Mouse (Mus musculus): ENCODE measurements around the gene Hdgfl3.

Gene Hdgfl3

DNA sequence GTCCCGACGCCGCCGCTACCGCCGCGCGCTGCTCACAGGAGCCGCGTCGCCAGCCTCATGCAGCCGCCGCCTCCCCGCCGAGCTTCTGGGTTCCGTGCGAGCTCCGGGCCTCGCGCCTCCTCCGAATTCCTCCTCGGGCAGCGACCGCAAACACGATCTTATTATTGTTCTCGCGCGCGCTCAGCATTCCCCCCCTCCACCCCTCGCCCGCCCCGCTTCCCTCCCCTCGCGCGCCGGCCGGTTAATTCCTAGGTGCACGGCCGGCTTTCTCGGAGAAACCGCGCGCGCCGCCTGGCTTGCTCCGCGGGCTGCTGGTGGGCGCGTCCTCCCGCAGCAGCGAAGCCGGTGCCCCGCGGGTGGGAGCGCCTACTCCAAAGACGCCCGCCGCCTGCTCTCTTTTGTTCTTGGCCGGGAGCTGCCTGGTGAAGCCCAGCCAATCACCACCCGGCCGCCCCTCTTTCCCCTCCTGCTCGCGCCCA lies at the start of gene Hdgfl3:
Gene Hdgfl3 (minus strand): TSS at position 207 of the 479 bp plus-strand sequence.
- peak; percentile 61 for DNase-seq (ENCODE audit: low read depth, low spot score)

DNA sequence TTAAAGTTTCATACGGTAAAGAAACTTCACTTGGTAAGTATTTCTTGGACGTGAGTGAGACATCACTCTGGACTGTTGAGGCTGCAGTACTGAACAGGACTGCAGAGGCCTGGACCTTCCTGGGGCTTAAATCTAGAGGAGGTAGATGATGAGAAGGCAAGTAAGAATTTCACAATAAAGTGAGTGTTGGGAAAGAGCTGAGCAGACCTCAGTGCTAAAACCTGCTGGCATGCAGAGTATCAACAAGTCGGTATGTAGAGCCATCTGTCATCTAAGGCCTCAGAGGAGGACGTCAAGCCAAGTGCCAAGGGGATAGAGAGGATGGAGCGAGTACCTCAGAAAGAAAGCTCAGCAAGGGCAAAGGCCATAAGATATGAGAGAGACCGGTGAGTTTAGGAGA lies 49.4 kb upstream of the Hdgfl3 start:
- DNase-seq (ENCODE audit: low read depth, low spot score), result no peak

GRCm38 (mm10) chr7:81978304-81978703 lies 44.0 kb upstream of the Hdgfl3 start:
- DNase-seq (ENCODE audit: low read depth, low spot score), result no peak

GRCm38 (mm10) chr7:81974616-81975015 lies 40.3 kb upstream of the Hdgfl3 start:
- no peak for DNase-seq (ENCODE audit: low read depth, low spot score)

DNA sequence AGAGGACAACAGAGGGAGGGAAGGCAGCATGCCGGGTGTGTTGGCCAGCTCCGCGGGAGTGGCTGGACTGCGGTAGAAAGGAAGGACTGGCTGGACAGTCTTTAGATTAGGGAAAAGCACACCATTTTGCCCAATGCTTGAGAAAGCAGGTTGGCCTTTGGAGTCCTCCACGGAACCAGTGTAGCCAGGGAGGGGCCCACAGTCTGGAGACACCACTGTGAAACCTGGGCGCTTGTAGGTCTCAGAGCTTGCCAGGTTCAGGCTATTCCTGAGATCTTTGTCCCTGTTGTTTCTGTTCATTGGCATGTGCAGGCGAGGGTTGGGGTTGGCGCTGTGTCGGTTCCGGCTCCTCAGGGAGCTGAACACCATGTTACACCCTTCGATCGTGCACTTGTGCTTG lies 39.7 kb upstream of the Hdgfl3 start:
- no peak for DNase-seq (ENCODE audit: low read depth, low spot score)

DNA sequence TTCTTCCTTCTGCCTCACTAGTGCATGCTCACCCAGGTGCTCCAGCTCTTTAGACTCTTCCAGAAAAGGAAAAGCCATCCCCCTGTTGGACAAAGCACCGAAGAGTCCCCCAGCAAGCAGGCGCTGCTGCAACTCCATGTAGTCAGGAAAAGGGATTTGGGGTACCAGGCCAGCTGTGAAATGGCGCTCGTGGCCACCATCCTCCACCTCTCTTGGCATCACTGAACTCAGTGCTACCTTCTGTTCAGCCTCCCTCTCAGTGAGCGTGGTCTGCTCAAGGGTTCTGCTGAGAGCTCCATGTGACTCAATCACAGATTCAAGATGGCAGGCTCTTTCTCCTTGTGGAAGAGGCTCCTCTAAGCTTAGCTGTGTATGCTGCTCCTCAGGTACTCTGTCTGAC lies 39.1 kb upstream of the Hdgfl3 start:
- no peak for DNase-seq (ENCODE audit: low read depth, low spot score)

DNA sequence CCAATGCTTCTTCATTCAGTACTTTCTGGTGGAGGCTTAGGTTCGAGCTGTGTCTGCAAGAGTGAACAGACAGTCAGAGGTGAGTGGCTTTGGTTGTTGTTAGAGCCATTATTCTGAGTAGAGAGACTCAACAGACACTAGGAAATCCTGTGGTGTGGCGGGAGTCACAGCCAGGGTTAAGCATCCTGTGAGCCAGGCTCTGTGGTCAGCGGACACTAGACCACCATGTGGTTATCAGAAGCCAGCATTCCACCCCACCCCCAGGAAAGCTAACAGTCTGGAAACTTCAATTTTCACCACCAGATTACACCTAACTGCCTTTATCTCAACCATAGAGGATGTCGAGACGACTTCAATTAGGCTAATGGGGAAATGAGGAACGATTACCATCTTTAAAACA lies 34.7 kb upstream of the Hdgfl3 start:
- DNase-seq (ENCODE audit: low read depth, low spot score), result no peak

- no peak for DNase-seq (ENCODE audit: low read depth, low spot score)
Measured at GRCm38 (mm10) chr7:81968451-81968850, 34.2 kb upstream of the Hdgfl3 start.

DNA sequence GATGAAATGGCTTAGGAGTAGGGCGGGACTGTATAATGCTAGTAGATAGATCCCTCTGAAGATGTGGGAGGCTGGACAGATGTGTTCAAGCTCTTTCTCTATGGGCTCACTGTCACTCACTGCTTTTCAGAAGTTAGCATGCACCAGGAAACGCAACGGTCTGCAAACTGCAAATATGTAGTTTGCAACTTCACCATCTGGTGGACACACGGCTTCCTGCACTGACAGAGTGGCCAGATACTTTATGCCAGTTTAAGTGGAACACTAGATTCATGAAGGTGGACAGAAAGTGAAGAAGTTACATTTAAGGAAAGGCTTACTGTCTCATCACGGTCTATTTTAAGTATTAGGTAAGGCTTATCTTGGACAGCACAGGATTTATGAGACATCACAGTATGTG lies 31.9 kb upstream of the Hdgfl3 start:
- no peak for DNase-seq (ENCODE audit: low read depth, low spot score)

DNA sequence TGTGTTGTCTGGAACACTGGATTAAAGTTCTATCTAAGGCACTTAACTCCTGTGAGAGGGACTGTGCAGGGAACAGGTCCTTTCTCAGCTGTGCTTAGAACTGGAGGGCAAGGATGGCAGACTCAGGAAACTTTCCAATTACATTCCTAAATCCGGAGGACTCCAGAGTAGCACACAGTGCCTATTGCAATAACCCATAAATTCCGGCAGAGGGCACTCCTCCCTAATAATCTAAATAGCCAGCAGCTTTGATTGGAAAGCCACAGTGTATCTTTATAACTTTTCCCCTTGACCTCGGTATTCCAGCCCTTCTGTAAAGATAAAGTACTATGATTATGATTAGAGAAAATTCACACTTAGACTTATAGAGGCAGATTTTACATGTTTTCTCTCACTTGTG lies 25.4 kb upstream of the Hdgfl3 start:
- DNase-seq (ENCODE audit: low read depth, low spot score), result peak; percentile 29

- peak; percentile 41 for DNase-seq (ENCODE audit: low read depth, low spot score)
Measured at GRCm38 (mm10) chr7:81954208-81954846, 20.1 kb upstream of the Hdgfl3 start.

DNA sequence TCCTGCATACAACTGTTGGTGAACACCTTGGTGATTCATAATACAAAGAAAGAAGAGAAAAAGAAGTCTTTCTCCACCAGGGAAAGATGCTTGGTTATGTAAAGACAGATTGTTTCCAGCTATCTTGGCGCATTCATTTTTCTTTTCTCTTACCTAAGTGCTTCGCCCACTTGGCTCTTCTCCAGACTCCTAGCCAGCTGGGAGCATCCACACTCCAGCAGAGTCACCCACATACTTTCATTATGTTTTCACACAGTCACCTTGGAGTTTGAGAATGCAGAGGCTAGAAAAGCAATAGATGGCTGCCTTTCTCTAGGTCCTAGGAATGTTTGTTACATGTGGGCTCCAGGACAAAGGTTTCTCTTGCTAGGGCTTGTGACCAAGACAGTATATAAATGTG lies 16.2 kb upstream of the Hdgfl3 start:
- no peak for DNase-seq (ENCODE audit: low read depth, low spot score)

GRCm38 (mm10) chr7:81945398-81945797 lies 11.1 kb upstream of the Hdgfl3 start:
- DNase-seq (ENCODE audit: low read depth, low spot score), result no peak

- DNase-seq (ENCODE audit: low read depth, low spot score), result no peak
Measured at GRCm38 (mm10) chr7:81934806-81935205, 533 bp upstream of the Hdgfl3 start.

GRCm38 (mm10) chr7:81933601-81934266 lies 539 bp downstream of the Hdgfl3 start:
- peak; percentile 71 for DNase-seq (ENCODE audit: low read depth, low spot score)

GRCm38 (mm10) chr7:81933061-81933600 lies 1.1 kb downstream of the Hdgfl3 start:
- peak; percentile 20 for DNase-seq (ENCODE audit: low read depth, low spot score)

GRCm38 (mm10) chr7:81932521-81933045 lies 1.7 kb downstream of the Hdgfl3 start:
- peak; percentile 53 for DNase-seq (ENCODE audit: low read depth, low spot score)

GRCm38 (mm10) chr7:81928998-81929397 lies 5.3 kb downstream of the Hdgfl3 start:
- peak; percentile 33 for DNase-seq (ENCODE audit: low read depth, low spot score)

- DNase-seq (ENCODE audit: low read depth, low spot score), result peak; percentile 14
Measured at GRCm38 (mm10) chr7:81921379-81921952, 12.8 kb downstream of the Hdgfl3 start.

GRCm38 (mm10) chr7:81920314-81920713 lies 14.0 kb downstream of the Hdgfl3 start:
- no peak for DNase-seq (ENCODE audit: low read depth, low spot score)

GRCm38 (mm10) chr7:81918316-81918715 lies 16.0 kb downstream of the Hdgfl3 start:
- DNase-seq (ENCODE audit: low read depth, low spot score), result no peak

GRCm38 (mm10) chr7:81904926-81905325 lies 29.3 kb downstream of the Hdgfl3 start:
- DNase-seq (ENCODE audit: low read depth, low spot score), result no peak

Measured in CD4-positive helper T cell, adult 2 months (primary cell).